Mouse (Mus musculus) layer of hippocampus, adult 9-10 months (tissue): ENCODE measurements at regions not wholly inside any gene's neighbourhood (a gene's known extent, or its start where the extent isn't known, plus 50 kb on each side); places are given as distances from the start of the nearest gene placed in this dataset.
A peak's percentile ranks its signal among the peaks of the same experiment; 100 is the strongest.

Experiments
- DNase-seq: peaks from one replicate; pipeline ENCODE4 v3.0.0; 2022; ENCODE audit warnings: low spot score

DNA sequence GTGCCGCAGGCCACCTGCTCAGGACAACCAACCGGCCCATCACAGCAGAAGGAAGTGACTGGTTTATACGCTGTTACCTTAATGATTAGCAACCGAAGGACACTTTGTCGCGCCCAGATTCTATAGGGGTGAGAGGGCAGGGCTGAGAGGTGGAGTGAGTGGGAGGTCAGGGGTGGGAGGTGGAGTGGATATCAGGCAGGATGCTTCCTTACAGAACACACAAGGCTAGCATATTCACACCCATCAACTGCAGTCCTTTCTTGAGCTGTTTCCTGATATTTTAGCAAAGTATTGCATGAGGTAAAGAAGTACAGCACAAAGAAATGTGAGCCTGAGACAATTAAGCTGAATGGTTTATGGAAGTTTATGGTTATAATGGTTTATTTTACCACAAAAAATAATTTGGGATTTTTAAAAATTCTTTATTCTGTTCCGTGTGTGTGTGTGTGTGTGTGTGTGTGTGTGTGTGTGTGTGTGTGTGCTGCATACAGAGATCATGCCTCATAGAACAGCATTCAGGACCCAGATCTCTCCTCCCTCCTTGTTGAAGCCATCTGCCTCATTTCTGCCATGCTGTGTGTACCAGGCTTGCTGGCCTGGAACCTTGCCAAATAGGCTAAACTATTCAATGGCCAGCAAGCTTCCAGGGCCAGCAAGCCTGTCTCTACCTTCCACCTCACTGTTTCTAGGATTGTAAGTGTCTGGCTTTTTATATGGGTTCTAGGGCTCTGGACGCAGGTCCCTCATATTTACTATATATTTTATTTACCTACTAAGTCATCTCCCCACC, 190.5 kb downstream of the Prkcq start:
- peak; percentile 25 for DNase-seq

GRCm38 (mm10) chr2:11359280-11359679, 187.4 kb downstream of the Prkcq start:
- DNase-seq, result no peak

DNA sequence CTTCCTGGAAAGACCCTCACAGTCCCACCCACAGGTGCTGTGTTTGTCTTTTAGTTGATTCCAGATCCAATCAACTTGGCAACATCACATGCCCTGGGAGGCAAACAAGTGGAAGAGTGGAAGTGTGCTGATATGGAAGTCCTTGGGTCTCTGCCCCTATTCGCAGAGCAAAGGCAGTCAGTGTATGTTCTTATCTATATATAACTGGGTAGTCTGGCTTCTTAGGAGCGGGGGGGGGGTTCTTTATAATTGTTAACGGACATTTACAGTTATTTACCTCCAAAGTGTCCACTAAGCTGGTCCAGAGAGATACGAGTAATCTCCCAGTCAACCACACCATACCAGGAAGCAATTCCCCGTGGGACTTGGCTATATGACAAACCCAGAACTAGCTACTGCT, 184.8 kb downstream of the Prkcq start:
- no peak for DNase-seq

DNA sequence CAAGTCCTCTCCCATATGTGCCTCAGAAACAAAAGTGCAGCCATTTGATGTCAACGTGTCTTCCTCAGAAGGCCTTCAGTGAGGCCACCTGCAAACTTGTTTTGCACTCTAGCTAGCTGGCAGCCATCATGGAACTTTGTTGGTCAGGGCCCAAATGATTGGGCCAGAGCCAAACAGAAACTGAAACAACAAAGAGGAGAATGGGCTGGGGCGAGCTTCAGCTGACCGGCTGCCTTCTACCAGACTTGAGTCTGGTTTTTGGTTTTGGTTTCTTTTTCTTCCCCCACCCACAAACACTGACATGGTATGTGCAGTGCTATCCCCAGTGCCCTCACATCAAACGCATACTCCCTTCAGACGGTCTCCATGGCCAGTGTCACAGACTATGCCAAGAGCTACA, 183.7 kb downstream of the Prkcq start:
- no peak for DNase-seq
